Mouse (Mus musculus): ENCODE measurements around the gene Grk4. TPM values are rescaled to one million over a fixed set of nuclear protein-coding genes. Genes with fewer than 3 reads are reported as not detected.

Gene Grk4
- polyA plus RNA-seq (2014; fragmentation: Illumina TruSeq; extraction: RNeasy Lipid Tissue Mini Kit (QIAGEN cat#74804); ENCODE audit: low read depth, low replicate concordance): 309 TPM

DNA sequence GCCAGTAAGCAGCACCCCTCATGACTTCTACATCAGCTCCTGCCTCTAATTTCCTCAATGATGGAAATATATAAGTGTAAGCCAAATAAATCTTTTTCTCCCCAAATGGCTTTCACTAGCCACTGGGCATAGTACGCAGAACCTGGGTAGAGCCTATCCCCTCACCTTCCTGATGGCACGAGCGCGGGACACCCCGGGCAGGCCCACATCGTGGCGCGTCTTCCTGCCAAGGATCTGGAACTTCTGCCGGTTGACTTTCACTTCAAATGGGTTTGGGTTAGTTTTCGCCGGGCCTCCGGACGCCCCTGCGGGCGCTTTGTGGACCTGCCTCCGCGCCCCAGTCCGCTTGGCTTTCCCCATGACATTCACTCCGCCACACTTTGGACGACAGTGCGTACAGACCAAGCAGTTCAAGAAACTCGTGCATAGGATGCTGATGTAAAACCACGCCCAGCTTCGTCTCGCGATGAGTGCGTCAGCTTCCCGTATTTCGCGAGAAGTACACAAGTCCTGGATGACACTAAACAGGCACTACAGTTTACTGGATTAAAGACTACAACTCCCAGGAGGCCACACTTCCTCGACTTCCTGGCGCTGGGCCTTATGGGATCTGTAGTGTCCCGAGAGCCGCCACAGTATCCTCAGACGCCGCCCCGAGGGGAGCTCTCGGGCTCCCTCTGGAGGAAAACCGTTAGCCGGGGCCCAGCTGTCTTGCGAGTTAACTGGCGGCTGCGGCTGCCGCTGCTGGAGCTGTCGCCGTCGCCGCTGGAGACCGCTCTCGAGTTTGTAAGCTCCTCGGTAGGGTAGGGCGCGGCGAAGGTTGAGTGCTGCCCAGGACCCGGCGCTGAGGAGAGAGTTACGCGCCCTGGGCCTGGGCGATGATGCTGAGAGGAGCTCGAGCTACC, at the start of gene Grk4, which contains the start of gene Nop14:
Gene Grk4 (plus strand): TSS at position 694 of the 905 bp plus-strand sequence.
Gene Nop14 (minus strand): TSS at position 463 of the 905 bp plus-strand sequence.

GRCm38 (mm10) chr5:34636481-34637287, 23.5 kb upstream of the Grk4 start, which contains the start of gene Mfsd10:
TSS of gene Mfsd10 (minus strand) at chr5:34637212.

DNA sequence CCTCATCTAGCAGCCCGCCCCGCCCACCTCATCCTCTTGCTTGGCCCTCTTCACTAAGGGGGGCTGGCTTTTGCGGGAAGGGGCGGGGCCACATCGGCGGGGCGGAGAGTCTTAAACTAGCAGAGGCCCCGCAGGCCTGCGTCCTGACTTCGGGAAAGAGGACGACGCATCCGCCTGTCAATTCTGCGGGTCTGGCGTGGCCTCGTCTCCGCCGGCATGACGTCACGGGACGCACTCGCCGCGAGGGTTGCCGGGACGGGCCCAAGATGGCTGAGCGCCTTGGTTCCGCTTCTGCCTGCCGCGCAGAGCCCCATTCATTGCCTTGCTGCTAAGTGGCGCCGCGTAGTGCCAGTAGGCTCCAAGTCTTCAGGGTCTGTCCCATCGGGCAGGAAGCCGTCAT, 101.3 kb downstream of the Grk4 start, which contains the start of gene Htt:
Gene Htt (plus strand): TSS at position 232 of the 400 bp plus-strand sequence.

Other genes with a start within 250 kb of the Grk4 start
- gene Tnip2, start 146.4 kb upstream of the Grk4 start, polyA plus RNA-seq (2014; fragmentation: Illumina TruSeq; extraction: RNeasy Lipid Tissue Mini Kit (QIAGEN cat#74804); ENCODE audit: low read depth, low replicate concordance): 2.8 TPM
- gene Sh3bp2, start 134.5 kb upstream of the Grk4 start, polyA plus RNA-seq (2014; fragmentation: Illumina TruSeq; extraction: RNeasy Lipid Tissue Mini Kit (QIAGEN cat#74804); ENCODE audit: low read depth, low replicate concordance): 0.62 TPM
- gene Add1, start 86.7 kb upstream of the Grk4 start, polyA plus RNA-seq (2014; fragmentation: Illumina TruSeq; extraction: RNeasy Lipid Tissue Mini Kit (QIAGEN cat#74804); ENCODE audit: low read depth, low replicate concordance): 35.9 TPM
- 1.3 TPM for gene Mfsd10, start 23.2 kb upstream of the Grk4 start, polyA plus RNA-seq (2014; fragmentation: Illumina TruSeq; extraction: RNeasy Lipid Tissue Mini Kit (QIAGEN cat#74804); ENCODE audit: low read depth, low replicate concordance)
- gene Nop14, start 231 bp upstream of the Grk4 start, polyA plus RNA-seq (2014; fragmentation: Illumina TruSeq; extraction: RNeasy Lipid Tissue Mini Kit (QIAGEN cat#74804); ENCODE audit: low read depth, low replicate concordance): 115 TPM
- 11.9 TPM for gene Htt, start 101.4 kb downstream of the Grk4 start, polyA plus RNA-seq (2014; fragmentation: Illumina TruSeq; extraction: RNeasy Lipid Tissue Mini Kit (QIAGEN cat#74804); ENCODE audit: low read depth, low replicate concordance)
- gene Msantd1, start 247.6 kb downstream of the Grk4 start, polyA plus RNA-seq (2014; fragmentation: Illumina TruSeq; extraction: RNeasy Lipid Tissue Mini Kit (QIAGEN cat#74804); ENCODE audit: low read depth, low replicate concordance): 0.21 TPM